Mouse (Mus musculus) CD4-positive helper T cell, adult 2 months (primary cell): ENCODE measurements around the gene Lrrc41.

Experiments
- DNase-seq: peaks from one replicate; pipeline ENCODE4 v3.0.0-alpha.2; 2012; ENCODE audit warnings: low read depth, missing footprints, low spot score

Gene Lrrc41

DNA sequence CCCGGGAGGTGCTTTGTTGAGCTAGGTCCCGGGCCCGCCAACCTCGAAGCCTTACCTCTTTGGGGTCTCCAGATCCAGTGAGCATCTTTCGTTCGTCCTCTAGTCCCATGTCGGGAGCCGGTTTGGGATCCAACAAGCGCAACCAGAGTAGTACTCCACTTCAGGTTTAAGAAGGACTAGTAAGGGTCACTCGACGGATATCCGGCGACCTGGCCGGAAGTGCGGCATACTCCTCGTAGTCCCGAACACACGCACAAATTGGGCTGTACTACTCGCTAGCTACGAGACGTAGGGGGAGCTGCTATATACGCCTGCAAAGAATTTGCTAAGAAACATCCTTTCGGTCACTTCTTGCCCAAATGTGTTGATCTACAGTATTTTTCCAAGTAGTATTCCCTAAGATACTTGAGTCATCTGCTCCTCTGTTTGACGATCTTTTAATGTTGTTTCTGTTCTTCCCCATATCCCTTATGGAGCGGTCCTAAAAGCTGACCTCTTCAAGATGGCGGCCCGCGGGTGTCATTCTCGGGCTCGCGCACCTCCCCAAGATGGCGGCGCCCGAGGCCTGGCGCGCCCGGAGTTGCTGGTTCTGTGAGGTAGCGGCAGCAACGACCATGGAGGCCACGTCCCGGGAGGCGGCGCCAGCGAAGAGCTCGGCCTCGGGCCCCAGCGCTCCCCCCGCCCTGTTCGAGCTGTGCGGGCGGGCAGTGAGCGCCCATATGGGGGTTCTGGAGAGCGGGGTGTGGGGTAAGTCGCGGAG, at the start of gene Lrrc41, which contains the start of gene Uqcrh:
Gene Lrrc41 (plus strand): TSS at position 409 of the 760 bp plus-strand sequence.
Gene Uqcrh (minus strand): TSS at position 211 of the 760 bp plus-strand sequence.
- DNase-seq, result peak; percentile 98

DNA sequence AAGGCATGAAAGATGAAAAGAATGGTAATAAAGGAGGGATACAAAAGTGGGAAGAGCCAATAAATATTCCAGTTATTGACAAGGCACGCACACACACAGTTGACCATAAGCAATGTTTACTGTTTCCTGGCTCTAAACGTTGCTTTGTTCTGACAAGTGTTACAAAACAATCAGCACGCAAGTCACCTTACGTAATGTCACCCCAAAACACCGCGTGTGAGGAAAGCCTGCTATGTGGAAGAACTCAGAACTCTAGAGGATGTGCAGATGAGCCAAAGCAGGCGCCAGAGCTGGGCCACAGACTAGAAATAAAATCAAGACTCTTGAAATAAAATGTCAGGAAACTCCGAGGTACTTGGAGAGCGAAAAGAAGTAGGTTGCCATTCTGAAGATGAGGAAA, 42.2 kb upstream of the Lrrc41 start:
- DNase-seq, result no peak

DNA sequence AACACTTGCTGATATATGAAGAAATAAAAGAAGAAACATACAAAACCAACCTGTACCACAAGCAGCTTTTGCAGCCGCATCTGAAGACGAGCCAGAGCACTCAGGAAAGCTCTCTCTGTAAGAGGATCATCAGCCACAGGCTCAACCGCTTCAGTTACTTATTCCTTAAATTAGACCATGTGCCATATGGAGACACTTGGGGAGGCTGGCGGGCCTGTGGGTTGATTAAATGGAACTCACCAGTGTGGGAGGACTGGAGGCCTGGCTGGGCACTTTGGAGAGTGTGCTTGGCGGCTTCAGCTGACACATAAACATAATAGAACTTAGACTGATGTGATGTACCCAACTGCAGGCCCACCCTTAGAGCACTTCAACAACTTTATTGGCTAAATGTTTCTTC, 41.7 kb upstream of the Lrrc41 start:
- DNase-seq, result no peak

DNA sequence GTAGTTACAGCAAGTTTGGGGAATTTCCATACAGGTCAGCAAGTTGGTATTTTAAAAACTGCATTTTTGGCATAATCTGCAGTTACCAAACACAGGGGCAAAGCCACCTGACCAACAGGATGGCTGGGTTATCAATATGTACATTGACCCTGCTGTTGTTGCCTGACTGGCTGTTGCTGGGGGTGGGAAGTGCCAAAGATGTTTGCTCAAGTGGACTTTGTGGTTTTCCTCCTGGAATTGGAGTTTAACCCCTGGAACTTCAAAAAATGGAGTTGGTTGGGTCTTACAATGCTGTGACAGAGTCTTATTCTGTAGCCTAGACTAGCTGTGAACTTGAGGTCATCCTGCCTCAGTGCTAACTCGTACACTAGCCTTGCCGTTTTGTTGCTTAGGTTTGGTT, 34.6 kb upstream of the Lrrc41 start:
- no peak for DNase-seq

DNA sequence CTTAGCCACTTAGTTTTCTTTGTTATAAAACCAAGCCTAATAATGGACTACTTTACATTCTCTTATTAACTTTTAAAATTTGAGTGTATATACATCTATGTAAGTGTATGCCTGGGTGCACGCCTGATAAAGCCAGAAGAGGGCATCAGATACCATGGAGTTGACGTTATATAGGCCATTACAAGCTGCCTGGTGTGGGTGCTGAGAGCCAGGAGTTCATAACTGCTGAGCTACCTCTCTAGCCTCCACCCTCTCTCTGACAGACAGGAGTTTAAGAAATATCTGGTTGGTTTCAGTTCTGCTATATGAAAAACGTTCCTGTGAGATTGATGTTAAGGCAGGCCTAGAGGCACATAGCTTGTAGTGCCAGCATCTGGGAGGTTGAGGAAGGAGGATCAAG, 32.9 kb upstream of the Lrrc41 start:
- no peak for DNase-seq

DNA sequence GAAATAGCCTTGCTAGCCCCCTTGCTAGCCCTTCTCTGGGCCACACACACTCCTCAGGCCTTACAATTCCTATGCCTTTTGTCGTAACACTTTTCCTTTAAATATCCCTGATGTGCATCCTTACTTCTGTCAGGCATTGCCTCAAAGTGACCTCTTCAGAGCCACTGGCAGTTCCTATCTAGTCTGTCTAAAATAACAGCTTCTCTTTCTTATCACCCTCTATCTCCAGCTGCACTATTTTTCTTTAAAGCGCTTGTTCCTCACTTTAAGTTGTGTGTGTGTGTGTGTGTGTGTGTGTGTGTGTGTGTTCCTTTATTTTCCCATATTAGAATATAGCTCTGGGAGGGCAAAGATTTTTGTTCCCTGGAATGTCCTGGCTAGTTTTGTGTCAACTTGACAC, 28.5 kb upstream of the Lrrc41 start:
- no peak for DNase-seq

DNA sequence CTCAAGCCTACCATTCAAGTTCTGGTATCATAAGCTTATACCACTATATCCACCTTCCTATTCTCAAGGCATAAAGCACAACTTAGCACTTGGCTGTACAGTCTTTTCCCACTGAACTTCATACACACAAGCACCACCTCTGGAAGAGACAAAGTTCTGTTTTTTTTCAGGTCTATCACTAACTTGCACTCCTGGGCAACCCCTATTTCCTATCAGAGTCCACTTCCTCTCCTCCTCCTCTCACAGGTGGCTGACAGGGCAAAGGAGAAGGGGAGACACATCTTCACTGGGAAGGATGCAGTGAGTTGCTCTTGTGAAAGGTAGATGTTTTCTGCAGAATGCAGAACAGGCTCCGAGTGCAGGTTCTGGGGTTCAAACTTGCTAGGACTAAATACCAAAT, 27.4 kb upstream of the Lrrc41 start:
- no peak for DNase-seq

DNA sequence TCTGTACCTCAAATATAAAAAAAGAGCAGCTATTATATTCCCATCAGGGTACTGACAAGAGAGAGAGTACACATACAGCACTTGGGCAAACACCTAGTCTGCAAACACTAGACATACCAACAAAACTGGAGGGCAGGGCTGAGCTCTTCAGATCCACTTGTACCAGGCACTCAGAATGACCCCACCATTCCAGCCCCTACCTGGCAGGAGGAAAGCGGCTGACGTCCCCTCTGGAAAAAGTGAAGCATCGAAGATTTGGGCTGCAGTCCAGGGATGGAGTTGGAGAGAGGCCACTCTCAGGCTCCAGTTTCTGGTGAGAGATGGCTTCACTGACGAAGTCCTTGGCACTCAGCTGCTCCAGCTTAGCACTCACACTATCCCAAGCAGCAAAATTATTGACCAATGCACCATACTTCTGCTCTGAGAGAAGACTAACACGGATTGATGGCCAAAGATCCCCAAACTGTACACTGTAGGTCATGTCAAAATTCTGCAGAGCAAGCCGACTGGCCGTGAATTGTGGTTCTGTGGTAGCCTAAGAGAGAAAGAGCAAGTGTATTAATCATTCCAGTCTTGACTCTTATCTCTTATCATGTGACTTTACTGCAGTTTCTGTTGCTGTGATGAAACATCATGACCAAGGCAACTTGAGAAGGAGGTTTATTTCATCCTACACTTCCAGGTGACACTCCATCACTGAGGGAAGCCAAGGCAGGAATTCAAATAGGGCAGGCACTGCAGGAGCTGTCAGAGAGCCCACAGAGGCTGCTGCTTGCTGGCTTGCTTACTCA, 26.7 kb upstream of the Lrrc41 start:
- DNase-seq, result no peak

DNA sequence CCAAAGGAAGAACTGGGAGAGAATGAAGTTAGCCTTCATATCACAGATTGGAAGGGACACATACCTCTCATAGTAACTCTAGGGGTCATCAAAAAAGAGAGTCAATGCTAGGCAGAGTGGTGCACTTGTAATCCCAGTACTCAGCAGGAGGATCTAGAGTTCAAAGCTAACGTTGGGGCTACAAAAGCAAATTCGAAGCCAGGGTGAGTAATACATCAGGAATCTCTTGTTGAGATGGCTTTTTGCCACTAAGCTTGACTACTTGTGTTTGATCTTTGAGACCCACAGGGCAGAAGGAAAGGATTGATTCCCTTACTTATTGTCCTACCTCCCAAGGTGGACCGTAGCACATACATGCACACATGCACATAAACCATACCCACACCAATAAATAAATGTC, 25.9 kb upstream of the Lrrc41 start:
- DNase-seq, result no peak

DNA sequence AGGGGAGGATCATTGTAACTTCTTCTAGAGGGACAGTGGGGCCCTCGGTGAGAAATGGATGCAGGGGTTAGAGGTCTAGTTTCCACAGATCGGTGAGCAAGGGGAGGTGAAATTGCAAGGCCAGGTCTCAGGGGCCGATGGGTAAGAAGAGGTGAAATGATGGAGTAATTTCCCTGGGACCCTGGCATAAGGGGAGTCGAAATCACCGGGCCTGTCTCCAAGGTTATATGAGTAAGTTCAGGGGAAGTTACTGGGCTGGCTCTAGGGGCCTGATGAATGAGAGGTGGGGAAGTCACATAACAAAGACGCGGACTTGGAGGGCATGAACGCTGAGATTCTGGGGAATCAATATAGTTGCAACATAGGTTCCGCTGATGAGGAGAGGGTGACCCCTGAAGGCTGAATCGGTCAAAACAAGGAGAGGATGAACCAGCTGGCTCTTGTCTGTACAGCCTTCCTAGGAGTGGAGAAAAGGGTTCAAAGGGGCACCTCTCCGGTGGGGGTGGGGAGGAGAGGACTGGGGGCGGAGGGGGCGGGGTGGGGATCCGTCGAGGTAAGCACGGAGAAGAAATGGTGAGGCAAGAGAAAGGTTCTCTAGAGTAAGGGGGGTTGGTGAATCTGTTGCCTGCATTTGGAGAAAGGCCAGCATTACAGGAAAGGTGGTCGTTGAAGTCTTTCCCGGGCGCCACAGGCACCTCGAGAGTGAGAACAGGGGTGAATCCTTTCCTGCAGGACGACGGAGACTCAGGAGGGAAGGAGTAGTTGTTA, 22.4 kb upstream of the Lrrc41 start:
- peak; percentile 69 for DNase-seq

DNA sequence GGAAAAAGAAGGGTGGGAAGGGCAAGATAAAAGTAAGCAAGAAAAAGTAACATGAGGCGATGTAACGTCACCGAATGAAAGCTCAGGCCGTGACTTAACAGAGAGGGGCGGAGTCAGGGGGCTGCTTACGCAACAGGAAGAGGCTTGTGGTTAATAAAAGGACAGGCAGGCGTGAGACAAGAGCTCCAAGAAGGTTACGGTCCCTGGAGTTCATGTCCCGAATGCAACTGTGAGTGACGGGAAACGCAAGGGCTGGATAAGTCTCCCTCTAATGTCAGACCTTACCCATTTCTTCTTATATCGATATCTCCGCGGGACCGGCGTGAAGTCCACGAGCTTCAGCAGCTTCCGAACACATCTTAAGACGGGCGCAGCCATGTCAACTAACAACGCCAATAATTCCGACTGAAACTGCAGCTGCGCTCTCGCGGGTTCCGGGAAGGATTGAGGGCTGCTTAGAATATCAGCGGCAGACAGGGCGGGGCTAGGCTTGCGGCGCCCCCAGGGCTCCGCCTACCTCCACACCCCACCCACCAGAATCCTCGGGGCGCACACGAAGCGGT, 21.6 kb upstream of the Lrrc41 start, which contains the start of gene Nsun4:
Gene Nsun4 (minus strand): TSS at position 478 of the 563 bp plus-strand sequence.
- DNase-seq, result peak; percentile 97

DNA sequence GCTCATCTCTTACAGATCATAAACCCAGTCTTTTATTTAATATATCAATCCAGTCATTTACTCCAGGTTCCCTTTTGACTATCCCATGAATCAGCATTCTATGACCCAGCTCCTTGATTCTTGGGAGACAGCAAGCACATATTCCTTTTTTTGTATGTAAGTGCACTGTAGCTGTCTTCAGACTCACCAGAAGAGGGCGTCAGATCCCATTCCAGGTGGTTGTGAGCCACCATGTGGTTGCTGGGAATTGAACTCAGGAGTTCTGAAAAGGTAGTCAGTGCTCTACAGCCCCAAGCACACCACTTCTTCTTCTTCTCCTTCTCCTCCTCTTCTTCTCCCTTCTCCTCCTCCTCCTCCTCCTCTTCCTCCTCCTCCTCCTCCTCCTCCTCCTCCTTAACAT, 17.5 kb upstream of the Lrrc41 start:
- no peak for DNase-seq

DNA sequence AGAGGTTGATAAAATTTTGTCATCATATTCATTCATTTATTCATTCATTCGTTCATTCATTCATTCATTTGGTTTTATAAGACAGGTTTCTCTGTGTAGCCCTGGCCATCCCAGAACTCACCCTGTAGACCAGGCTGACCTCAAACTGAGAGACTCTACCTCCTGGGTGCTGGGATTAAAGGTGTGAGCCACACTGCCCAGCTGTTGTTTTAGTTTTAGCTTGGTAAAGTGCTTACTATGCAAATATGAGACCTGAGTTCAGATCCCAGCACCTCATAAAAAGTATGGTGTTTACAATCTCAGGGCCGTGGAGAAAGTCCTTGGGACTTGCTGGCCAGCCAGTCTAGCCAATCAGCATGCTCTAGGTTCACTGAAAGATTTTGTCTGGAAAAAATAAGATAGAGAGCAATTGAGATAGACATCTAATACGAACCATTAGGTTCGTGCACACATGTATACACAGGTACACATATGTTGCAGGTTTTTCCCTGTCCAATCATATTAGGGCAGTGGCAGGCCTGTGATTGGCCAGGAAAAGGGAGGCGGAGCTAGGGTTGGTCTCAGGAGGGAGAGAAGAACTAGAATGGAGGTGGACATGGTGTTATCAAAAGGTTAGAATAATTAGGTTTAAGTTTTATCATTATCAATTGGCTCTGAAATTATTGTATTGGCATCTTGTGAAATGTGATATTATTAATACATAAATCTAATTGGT, 15.9 kb upstream of the Lrrc41 start:
- no peak for DNase-seq

DNA sequence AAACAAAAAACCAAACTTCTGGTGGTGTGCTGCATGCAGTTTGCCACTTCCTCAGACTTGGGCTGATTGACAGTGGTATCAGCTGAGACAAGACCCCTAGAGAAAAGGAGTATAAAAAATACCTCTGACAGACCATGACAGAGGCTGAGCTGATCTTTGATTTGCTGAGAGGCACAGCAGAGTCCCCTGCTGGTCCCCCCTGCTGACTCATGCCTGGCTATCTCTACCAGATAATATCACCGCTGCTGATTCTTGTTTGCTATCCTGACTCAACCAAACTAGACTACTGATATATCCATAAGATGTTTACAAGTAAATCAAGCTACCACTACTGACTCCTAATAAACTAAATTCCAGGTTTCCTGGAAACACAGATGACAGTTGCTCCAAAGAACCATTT, 11.2 kb upstream of the Lrrc41 start:
- no peak for DNase-seq

DNA sequence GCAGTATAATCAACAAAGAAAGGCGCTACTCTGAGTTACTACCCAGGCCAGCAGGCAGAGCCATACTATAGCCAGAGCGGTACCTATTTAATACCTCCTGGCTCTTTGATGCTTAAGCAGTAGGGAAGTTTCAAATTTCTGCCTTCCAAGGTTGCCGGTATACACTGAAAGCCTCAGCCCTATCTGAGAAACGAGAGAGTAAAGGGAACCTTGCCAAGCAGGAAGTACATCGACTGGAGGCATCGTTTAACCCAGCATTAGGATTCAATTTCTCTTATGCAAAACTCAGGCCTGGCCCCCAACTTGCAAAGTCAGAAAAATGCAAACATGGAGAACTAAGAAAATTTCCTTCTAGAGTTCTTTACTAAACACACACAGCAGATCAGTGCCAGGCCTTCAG, 5.0 kb upstream of the Lrrc41 start:
- no peak for DNase-seq

DNA sequence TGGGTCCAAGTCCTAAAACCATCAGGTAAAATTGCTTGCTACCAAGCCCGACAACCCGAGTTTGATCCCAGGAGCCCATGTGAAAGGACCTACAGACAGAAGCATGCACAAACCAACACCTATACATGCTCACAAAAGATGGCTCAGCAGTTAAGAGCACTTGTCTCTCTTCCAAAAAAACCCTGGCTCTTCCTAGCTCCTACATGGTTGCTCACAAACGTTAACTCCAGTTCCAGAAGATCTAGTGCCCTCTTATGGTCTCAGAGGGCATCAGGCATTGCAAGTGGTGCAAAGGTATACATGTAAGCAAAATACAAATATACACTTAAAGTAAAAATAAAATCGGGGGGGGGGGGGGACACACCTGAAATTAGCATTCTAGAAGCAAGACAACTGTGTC, 1.9 kb upstream of the Lrrc41 start:
- DNase-seq, result peak; percentile 55

DNA sequence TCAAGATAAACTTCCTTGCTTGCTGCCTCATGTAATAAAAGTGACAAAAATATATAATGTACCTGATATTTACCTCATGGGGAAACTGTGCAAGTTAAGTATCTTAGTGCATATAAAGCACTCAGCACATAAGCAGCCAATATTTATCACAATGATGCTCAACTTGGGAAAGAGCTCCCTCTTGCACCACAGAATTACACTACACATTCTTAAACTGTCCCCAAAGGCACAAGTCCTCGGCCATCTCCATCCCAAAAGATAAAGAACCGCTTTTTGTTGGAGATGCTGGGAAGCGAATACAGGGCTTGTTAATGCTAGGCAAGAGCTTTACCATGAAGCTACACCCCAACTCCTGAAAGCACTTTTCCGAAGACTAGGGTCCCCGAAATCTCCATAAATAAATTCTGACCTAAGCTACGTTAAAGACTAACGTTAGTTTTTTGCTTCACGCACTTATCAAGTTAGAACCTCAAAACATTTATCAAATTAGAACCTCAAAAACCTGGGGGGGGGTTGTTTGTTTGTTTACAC, 859 bp upstream of the Lrrc41 start:
- peak; percentile 61 for DNase-seq

DNA sequence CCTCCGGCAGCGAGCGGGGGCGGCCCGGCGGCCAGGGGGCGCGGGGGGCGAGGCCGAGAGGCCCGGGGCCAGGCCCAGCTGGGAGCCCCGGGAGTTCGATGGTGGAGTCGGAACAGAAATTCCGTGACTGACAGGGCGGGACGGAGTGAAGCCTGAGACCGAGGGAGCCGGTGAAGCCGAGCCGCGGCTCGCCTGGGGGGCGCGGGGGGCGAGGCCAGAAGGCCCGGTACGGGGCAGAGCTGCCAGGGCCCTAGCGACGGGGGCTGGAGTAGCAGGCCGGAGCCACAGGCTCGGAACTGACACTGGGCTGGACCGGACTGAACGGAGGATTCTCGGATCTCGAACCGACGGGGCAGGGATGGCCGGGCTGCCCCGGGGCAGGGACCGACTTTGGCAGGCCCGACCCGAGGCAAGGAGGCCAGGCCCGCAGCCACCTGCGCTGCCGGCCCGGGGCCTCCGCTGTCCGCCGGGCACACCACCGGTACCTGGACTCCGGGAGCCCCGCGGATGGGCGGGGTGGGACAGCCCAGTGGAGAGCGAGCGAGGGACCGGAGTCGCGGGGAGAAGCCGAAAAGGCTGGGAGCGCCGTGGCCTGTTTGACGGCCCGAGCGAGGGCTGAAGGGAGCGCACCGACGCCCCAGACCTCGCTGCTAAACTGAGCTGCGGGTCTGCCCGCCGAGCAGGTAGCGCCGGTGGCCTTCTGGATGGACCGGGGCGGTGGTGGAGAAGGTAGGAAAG, 731 bp downstream of the Lrrc41 start:
- peak; percentile 77 for DNase-seq

DNA sequence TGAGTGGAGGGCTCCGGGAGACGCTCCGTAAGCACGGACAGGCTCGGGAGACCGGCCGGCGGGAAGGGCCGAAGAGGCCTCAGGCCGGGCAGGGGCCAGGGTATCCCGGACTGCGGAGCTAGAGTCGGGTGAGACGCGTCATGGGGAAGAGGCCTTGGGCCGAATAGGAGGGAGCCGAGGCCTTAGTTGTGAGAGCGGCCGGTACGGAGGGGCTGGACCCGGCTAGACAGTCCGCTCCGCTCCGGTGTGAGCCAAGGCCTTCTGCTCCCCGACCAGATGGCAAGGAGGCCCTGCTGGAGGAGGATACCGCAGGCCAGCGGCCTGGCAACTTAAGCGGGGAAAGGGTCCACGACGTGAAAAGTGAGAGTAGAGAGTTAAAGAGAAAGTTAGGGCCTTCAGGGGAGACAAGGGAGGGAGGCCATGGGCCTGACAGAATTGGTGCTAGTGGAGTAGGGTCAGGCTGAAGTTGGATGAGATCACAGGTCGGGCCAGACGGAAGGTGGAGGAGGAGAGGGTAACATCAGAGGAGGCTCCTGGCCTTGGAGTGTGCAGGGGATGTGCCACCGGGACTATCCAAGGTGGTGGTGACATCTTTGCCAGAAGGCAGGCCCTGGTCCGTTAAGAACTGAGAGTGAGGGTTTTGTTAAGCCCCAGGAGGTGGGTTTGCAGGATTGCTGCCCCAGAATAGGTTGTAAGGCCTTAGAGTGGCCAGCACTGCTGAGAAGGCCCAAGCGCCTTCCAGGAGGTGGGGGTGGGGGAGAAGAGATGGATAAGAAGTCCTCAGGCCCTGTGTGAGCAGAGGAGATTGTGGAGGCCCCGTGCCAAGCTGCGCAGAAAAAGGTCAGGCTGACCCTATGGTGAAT, 1.5 kb downstream of the Lrrc41 start:
- DNase-seq, result peak; percentile 35
